Mouse (Mus musculus): Measurements from ENCODE around the gene Thap2. TPM values are rescaled to one million over a fixed set of nuclear protein-coding genes. Genes with fewer than 3 reads are reported as not detected.

The Thap2 gene
- polyA plus RNA-seq, 1 experiment from 2014 or later = 24.0 TPM

Other genes starting within 250 kb of the Thap2 start
- gene Tph2, start 199.4 kb downstream of the Thap2 start, polyA plus RNA-seq (2016; fragmentation: Nextera tagmentation; extraction: Ambion mirVana) = 0.18 TPM in 1 of 2 replicates, not detected in the other
- gene Tbc1d15, start 133.0 kb downstream of the Thap2 start, polyA plus RNA-seq (2016; fragmentation: Nextera tagmentation; extraction: Ambion mirVana) = 51.7 and 57.6 TPM in 2 replicates
- 2.2 and 2.6 TPM in 2 replicates for gene Rab21, start 68.8 kb downstream of the Thap2 start, polyA plus RNA-seq (2016; fragmentation: Nextera tagmentation; extraction: Ambion mirVana)
- gene Tmem19, start 21.9 kb downstream of the Thap2 start, polyA plus RNA-seq (2016; fragmentation: Nextera tagmentation; extraction: Ambion mirVana) = 21.2 and 26.2 TPM in 2 replicates
- 16.7 and 18.0 TPM in 2 replicates for gene Zfc3h1, start 516 bp upstream of the Thap2 start, polyA plus RNA-seq (2016; fragmentation: Nextera tagmentation; extraction: Ambion mirVana)
- not detected in 2 replicates for gene A930009A15Rik, start 185.5 kb upstream of the Thap2 start, polyA plus RNA-seq (2016; fragmentation: Nextera tagmentation; extraction: Ambion mirVana)
- 1.4 and 2.3 TPM in 2 replicates for gene Lgr5, start 203.3 kb upstream of the Thap2 start, polyA plus RNA-seq (2016; fragmentation: Nextera tagmentation; extraction: Ambion mirVana)